Mouse (Mus musculus) T-helper 1 cell (primary cell): Measurements from ENCODE around the gene Nploc4.

Experiments
- in situ Hi-C: fragments of 300-600 bp; cut with MboI, MseI; formaldehyde crosslinking; loops from one replicate; pipeline ENCODE4 v1.15.1; 2025; ENCODE audit warnings: high pct_unique_total_duplicates

The Nploc4 gene

GRCm38 (mm10) chr11:120442765-120443280, 5.3 kb upstream of the Nploc4 start:
- in situ Hi-C loops: no loop called here

DNA sequence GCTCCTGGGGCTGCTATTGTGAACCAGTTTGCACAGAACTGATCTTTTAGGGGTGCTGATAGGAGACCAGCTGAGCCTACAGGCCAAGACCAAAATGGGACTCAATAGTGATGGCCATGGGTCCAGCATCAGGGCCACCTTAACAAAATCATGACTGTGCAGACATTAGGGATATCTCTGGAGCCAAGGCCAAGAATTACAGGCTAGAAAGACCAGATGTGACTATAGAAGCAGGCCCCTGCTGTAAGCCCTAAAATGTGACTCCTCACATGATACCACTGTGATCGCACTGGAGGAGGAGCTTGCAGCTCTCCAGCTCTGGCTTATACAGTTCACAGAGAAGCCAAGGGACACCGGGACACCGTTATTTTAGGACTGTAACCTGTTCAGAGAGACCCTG, 4.8 kb upstream of the Nploc4 start, which contains the start of gene Tspan10:
Gene Tspan10, plus strand, starts transcription at position 301 of the 400 bp plus-strand sequence.
- in situ Hi-C loops: no loop called here

DNA sequence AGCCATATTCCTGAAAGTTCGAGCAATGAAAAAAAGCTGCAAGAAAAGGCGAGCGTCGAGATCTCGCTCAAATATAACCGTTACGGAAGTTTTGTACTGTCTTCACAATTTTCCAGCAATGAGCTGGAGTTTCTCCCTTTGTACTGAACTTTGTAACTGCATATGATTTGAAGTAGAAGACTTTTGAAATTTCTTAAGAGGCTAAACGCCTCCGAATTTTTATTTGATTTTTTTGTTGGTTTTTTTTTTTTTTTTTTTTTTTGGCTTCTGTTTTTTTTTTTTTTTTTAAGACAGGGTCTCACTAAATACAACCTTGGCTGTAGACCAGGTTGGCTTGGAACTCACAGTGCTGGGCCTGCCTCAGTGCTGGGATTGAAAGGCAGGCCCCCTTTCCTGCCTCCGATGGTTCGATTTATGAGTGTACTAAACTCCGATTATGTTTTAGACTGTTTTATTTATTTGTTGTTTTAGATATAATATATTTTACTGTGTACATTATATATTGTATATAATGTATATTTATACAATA, 413 bp upstream of the Nploc4 start:
- in situ Hi-C loops: no loop called here

- in situ Hi-C loops: no loop called here
These were observed 10.8 kb downstream of the Nploc4 start for GRCm38 (mm10) chr11:120426727-120427126.

DNA sequence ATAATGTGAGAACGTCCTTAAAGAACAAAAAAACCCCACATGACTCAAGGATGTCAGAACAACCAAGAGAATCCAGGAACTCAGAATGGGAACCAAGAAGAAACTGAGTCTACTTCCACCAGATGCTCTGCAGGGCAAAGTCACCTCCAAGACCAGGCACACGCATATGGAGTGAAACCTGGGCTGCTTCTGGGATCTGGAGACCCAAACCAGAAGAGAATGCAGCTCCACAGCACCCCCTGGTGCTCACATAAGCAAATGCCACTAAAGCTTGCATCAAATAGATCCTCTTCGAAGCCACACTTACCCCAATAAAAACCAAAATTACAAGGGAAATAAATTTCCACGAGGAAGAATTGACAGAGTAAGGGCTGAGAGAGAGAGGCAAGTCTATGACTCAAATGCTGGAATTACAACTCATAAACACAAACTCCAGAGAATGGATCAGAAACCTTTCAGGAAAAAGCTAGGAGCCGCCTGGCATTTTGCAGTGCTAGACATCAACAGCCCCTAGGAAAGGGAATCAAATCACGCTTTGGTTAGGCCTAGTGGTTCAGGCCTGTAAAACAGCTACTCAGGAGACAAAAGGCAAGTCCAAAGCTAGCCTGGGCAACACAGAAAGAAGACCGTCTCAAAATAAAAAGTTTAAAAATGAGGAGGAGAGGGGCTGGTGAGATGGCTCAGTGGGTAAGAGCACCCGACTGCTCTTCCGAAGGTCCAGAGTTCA, 13.8 kb downstream of the Nploc4 start:
- in situ Hi-C loops: no loop called here

GRCm38 (mm10) chr11:120422651-120423568, 14.6 kb downstream of the Nploc4 start:
- in situ Hi-C loops: no loop called here

- in situ Hi-C loops: loop anchor here (10.0 kb wide), 1 partner anchor 556 kb away; no protein-coding TSS in a partner anchor
These were observed 18.9 kb downstream of the Nploc4 start for GRCm38 (mm10) chr11:120418592-120418991.

GRCm38 (mm10) chr11:120417852-120418251, 19.7 kb downstream of the Nploc4 start:
- in situ Hi-C loops: loop anchor here (10.0 kb wide), 1 partner anchor 557 kb away; no protein-coding TSS in a partner anchor

DNA sequence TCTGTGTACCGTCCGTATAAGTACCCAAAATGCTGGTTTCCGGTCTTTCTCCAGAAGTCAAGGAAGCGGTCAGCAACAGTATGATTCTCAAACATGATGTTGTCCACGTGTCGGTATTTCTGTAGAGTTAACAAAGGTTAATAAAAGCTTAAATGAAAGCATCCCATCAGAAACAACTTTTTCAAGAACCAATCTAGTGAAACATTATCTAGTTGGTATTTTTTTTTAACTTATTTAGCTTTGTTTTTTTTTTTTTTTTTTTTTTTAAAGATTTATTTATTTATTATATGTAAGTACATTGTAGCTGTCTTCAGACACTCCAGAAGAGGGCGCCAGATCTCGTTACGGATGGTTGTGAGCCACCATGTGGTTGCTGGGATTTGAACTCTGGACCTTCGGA, 23.9 kb downstream of the Nploc4 start:
- in situ Hi-C loops: loop anchor here (10.0 kb wide), 1 partner anchor 561 kb away; no protein-coding TSS in a partner anchor

GRCm38 (mm10) chr11:120406445-120406844, 31.1 kb downstream of the Nploc4 start:
- in situ Hi-C loops: no loop called here

GRCm38 (mm10) chr11:120405867-120406266, 31.6 kb downstream of the Nploc4 start:
- in situ Hi-C loops: no loop called here

- in situ Hi-C loops: no loop called here
These were observed 32.7 kb downstream of the Nploc4 start for GRCm38 (mm10) chr11:120404814-120405213.

GRCm38 (mm10) chr11:120399319-120399718, 38.2 kb downstream of the Nploc4 start:
- in situ Hi-C loops: no loop called here

DNA sequence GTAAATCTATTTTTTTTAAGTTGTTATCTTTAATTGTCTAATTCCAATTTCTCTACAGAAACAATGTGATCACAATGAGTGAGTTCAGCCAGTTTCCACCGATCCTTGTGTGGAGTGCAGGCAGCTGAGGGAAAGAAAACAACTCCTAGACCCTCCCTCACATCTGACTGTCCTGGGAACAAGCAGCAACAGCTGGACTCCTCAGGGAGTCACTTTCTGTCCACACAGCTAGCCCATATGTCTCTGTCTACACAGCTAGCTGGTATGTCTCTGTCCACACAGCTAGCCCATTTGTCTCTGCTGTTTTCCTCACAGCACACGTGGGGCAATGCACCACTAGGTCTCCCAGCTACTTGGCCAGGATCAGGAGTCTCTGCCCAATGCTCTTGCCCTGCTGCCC, 39.9 kb downstream of the Nploc4 start:
- in situ Hi-C loops: no loop called here

DNA sequence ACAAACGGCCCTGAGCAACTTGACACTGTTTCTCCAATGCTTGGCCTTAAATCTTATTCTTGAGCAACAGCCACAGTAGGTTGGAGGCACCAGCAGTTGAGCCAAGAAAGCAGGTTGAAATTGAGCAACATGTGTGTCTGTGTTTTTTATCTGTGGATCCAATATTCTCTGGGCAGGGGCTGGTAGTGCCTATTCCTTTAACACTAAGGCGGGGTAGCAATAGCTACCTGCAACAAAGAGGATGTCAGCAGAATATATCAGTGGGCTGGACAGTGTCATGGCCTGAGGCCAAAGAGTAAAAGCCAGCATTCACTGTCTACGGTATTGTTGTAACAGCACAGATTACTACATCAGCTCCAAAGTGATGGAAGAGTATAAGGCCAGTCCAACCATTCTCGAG, 41.8 kb downstream of the Nploc4 start:
- in situ Hi-C loops: no loop called here

DNA sequence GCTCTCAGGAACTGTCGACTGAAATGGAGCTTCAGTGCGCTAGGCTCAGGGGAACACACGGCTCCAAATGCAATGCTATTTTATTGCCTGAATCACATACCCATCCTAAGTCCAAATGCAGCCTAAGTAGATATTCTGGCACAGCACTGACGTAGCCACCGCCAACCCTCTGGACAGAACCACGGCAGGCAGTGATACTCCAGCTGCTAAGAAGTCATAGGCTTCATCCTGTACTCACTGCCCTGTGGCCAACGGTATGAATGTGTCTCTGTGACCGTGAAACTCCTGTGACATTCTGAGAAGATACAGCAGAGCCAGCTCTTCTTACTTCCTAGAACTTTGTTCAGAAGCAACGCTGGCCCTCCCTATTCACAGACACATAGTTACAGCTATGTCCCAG, 48.9 kb downstream of the Nploc4 start:
- in situ Hi-C loops: no loop called here

- in situ Hi-C loops: no loop called here
These were observed 50.4 kb downstream of the Nploc4 start for GRCm38 (mm10) chr11:120387157-120387556.

GRCm38 (mm10) chr11:120386632-120387031, 50.9 kb downstream of the Nploc4 start:
- in situ Hi-C loops: no loop called here

GRCm38 (mm10) chr11:120382509-120382908, 55.0 kb downstream of the Nploc4 start:
- in situ Hi-C loops: no loop called here

DNA sequence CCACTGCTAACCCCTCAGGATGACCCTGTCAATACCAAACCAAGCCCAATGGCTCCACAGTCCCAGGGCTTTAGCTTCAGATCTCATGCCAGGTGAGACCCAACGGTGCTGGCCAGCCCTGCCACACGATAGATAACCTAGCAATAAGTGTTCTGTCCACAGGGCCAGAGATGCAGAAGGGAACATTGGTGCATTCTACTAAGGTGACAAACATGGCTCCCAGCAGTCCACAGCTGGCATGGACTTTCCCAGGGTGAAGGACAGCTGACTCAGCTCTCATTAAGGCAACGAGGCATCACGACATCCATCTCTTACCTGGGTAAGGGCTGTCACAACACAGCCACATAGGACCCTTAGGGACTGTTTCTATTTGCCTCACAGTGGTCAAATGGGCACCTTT, 56.4 kb downstream of the Nploc4 start:
- in situ Hi-C loops: no loop called here

DNA sequence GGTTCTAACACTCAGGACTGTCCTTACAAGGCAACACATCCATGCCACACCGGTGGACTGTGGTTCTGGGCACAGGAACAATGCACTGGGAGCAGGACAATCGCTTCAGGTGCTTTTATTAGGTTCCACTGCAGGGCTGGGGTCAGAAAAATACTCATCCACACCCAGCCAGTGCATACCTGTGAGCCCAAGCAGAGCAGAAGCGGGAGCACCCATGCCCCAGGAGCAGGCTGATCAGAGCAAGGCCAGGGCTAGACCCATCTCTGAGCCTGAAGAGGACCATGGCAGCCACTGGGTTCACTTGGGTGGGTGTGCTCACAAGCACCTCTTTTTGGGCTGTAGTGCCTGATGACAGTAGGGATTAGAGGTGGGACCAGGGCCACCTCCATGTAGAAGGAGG, 57.2 kb downstream of the Nploc4 start:
- in situ Hi-C loops: no loop called here
